Mouse (Mus musculus): ENCODE results near the gene Eppin. TPM values are rescaled to one million over a fixed set of nuclear protein-coding genes. Genes with fewer than 3 reads are reported as not detected.
"Not testable (repeated sequence)": the region's sequence is repeated elsewhere in the genome, so short reads cannot be mapped to it uniquely, and the experiment has no call there.

Gene Eppin
- total RNA-seq (2021), result not detected
- polyA plus RNA-seq (2012; rRNA removed), result 0.29 TPM in 1 of 2 replicates, not detected in the other
- long read RNA-seq, result 0 reads

GRCm38 (mm10) chr2:164593494-164593893 lies at the start of gene Eppin:
Gene Eppin, minus strand, starts transcription at chr2:164593594.
- no peak for DNase-seq

GRCm38 (mm10) chr2:164641881-164642673 lies 48.7 kb upstream of the Eppin start:
- DNase-seq, result no peak

- DNase-seq, result no peak
Observed at GRCm38 (mm10) chr2:164641129-164641528, 47.7 kb upstream of the Eppin start.

GRCm38 (mm10) chr2:164638696-164639095 lies 45.3 kb upstream of the Eppin start, which contains the start of gene Wfdc16:
Gene Wfdc16, minus strand, starts transcription at chr2:164638796.
- DNase-seq, result no peak

- no peak for DNase-seq
Observed at GRCm38 (mm10) chr2:164635266-164635665, 41.9 kb upstream of the Eppin start.

- DNase-seq, result no peak
Observed at GRCm38 (mm10) chr2:164621775-164622174, 28.4 kb upstream of the Eppin start.

- no peak for DNase-seq
Observed at GRCm38 (mm10) chr2:164619050-164619449, 25.7 kb upstream of the Eppin start.

- DNase-seq, result no peak
Observed at GRCm38 (mm10) chr2:164615386-164615785, 22.0 kb upstream of the Eppin start.

- DNase-seq, result peak; percentile 38
Observed at GRCm38 (mm10) chr2:164613471-164613870, 20.1 kb upstream of the Eppin start, which contains the start of the genes Wfdc6b and Wfdc8. Gene Wfdc6b, plus strand, starts transcription at chr2:164613522. Gene Wfdc8, minus strand, starts transcription at chr2:164613626.

- peak; percentile 68 for DNase-seq
Observed at GRCm38 (mm10) chr2:164608781-164609180, 15.4 kb upstream of the Eppin start.

GRCm38 (mm10) chr2:164604411-164604810 lies 11.0 kb upstream of the Eppin start:
- no peak for DNase-seq

- DNase-seq, result no peak
Observed at GRCm38 (mm10) chr2:164603482-164603881, 10.1 kb upstream of the Eppin start.

- no peak for DNase-seq
Observed at GRCm38 (mm10) chr2:164600179-164600578, 6.8 kb upstream of the Eppin start.

GRCm38 (mm10) chr2:164592014-164592413 lies 1.4 kb downstream of the Eppin start:
- DNase-seq, result peak; percentile 33

GRCm38 (mm10) chr2:164585025-164585725 lies 8.2 kb downstream of the Eppin start, which contains the start of gene Wfdc6a:
Gene Wfdc6a, minus strand, starts transcription at chr2:164585447.
- peak; percentile 34 for DNase-seq

GRCm38 (mm10) chr2:164573359-164573758 lies 20.0 kb downstream of the Eppin start, which contains the start of gene Spint3:
Gene Spint3, minus strand, starts transcription at chr2:164573459.
- not testable (repeated sequence) for DNase-seq

GRCm38 (mm10) chr2:164567460-164567859 lies 25.9 kb downstream of the Eppin start:
- DNase-seq, result no peak

- DNase-seq, result no peak
Observed at GRCm38 (mm10) chr2:164566997-164567396, 26.4 kb downstream of the Eppin start.

- DNase-seq, result no peak
Observed at GRCm38 (mm10) chr2:164564346-164564745, 29.0 kb downstream of the Eppin start.

- DNase-seq, result peak; percentile 10
Observed at GRCm38 (mm10) chr2:164563339-164564038, 29.9 kb downstream of the Eppin start.

- no peak for DNase-seq
Observed at GRCm38 (mm10) chr2:164562391-164563188, 30.8 kb downstream of the Eppin start, which contains the start of gene Wfdc2. Gene Wfdc2, plus strand, starts transcription at chr2:164562413.
